Mouse (Mus musculus) heart, embryonic 14.5 days (tissue): Measurements from ENCODE around the gene Ltbp3. TPM values are rescaled to one million over a fixed set of nuclear protein-coding genes. Genes with fewer than 3 reads are reported as not detected.
"Not testable (repeated sequence)": the region's sequence is repeated elsewhere in the genome, so short reads cannot be mapped to it uniquely, and the experiment has no call there.

Experiments used
- ATAC-seq: fragments of 200-750 bp; cut with Nextera tagmentation; 2 replicates; pipeline ENCODE4 v1.8.0; 2017; ENCODE audit warnings: low read depth, moderate TSS enrichment; ENCODE audit not compliant: insufficient number of reproducible peaks, insufficient read depth, low FRiP score
- H3K27ac ChIP-seq, 2 experiments: fragments of 200-500 bp in 1 of 2; fragments of 300-500 bp in 1 of 2; sonication (generic) in 1 of 2; replicated peaks in 1 of 2; 2 replicates each; pipeline ENCODE4 v1.5.1; 2012 to 2014; ENCODE audit warnings: low read depth in 2 of 2, low read length in 2 of 2, control low read depth in 1 of 2, mild to moderate bottlenecking in 1 of 2, mixed read lengths in 1 of 2; ENCODE audit not compliant: control insufficient read depth in 1 of 2, insufficient read depth in 1 of 2
- H3K27me3 ChIP-seq: fragments of 300-500 bp; sonication (generic); 2 replicates; pipeline ENCODE4 v1.6.1; 2014; ENCODE audit warnings: mild to moderate bottlenecking, low read length, control low read depth; ENCODE audit not compliant: control insufficient read depth, insufficient read depth
- H3K36me3 ChIP-seq: fragments of 300-500 bp; sonication (generic); 2 replicates; pipeline ENCODE4 v1.6.1; 2014; ENCODE audit warnings: mild to moderate bottlenecking, control low read depth, low read length, mixed read lengths; ENCODE audit not compliant: control insufficient read depth, insufficient read depth
- H3K4me1 ChIP-seq, 2 experiments: fragments of 200-500 bp in 1 of 2; fragments of 300-500 bp in 1 of 2; sonication (generic) in 1 of 2; 2 replicates each; pipeline ENCODE4 v1.6.1; 2012 to 2014; ENCODE audit warnings: low read length in 2 of 2, control low read depth in 1 of 2, mixed read lengths in 1 of 2; ENCODE audit not compliant: control insufficient read depth in 2 of 2, insufficient read depth in 2 of 2
- H3K4me2 ChIP-seq: fragments of 300-500 bp; sonication (generic); 2 replicates; pipeline ENCODE4 v1.6.1; 2014; ENCODE audit warnings: mild to moderate bottlenecking, low read length
- H3K4me3 ChIP-seq, 2 experiments: fragments of 200-500 bp in 1 of 2; fragments of 300-500 bp in 1 of 2; sonication (generic) in 1 of 2; 2 replicates each; pipeline ENCODE4 v1.5.1; 2012 to 2014; ENCODE audit warnings: low read length in 2 of 2, mild to moderate bottlenecking in 2 of 2, control low read depth in 1 of 2, low read depth in 1 of 2, moderate library complexity in 1 of 2; ENCODE audit not compliant: control insufficient read depth in 1 of 2, insufficient read depth in 1 of 2
- H3K9ac ChIP-seq: fragments of 300-500 bp; sonication (generic); 2 replicates; pipeline ENCODE4 v1.6.1; 2014; ENCODE audit warnings: mild to moderate bottlenecking, low read length
- H3K9me3 ChIP-seq: fragments of 300-500 bp; sonication (generic); 2 replicates; pipeline ENCODE4 v1.6.1; 2016; ENCODE audit warnings: low read length, control low read depth; ENCODE audit not compliant: control insufficient read depth
- WGBS: fragments of 180-500 bp; shearing (Covaris S2); extraction: QIAGEN DNeasy Blood & Tissue Kit; methylation state at CpG from one replicate; pipeline ENCODE4 v1.1.7; 2014; 5-methylcytosine and 5-hydroxymethylcytosine counted together
- polyA plus RNA-seq: library from polyadenylated mRNA; unstranded; fragments of >200 nt; fragmentation: Nextera tagmentation; extraction: Ambion mirVana; gene quantifications from 2 replicates; pipeline ENCODE4 v1.2.1, GENCODE M21; 2014

Gene Ltbp3
- polyA plus RNA-seq, 1 experiment from 2014 or later = 35.7 TPM

DNA sequence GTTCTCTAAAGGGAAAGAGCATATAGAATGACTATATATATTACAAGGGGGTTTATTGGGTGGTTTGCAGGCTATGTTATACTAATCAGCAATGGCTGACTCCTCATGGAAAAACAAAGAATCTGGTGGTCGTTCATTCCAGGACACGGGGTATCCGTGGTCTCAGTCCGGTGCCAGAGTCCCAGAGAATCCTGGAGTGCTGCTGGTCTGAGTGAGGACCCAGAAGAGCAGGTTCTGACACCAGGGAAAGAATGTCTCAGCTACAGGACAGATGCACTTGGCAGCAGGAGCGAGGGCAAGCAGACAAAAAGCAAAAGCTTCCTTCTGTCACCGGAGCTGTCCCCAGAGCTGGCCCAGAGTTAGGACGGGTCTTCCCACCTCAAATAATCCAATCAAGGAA lies 47.9 kb downstream of the Ltbp3 start:
- no peaks in the 10 kb centered on the region for H3K9me3 ChIP-seq
- H3K27me3 ChIP-seq = no peaks in the 10 kb centered on the region
- ATAC-seq = no peak
- no peak overlapping the region for H3K4me3 ChIP-seq
- H3K9ac ChIP-seq = no peak overlapping the region
- peak overlapping the region in 1 of 2 experiments; percentile 87; a peak in 1 of 4 replicates for H3K27ac ChIP-seq
- peaks cover 7 to 17% of the 10 kb centered on the region in 2 experiments for H3K4me1 ChIP-seq
- H3K36me3 ChIP-seq = no peaks in the 10 kb centered on the region
- 74% methylated on average over 7 of the region's 7 CpGs for WGBS
- no peak overlapping the region for H3K4me2 ChIP-seq

DNA sequence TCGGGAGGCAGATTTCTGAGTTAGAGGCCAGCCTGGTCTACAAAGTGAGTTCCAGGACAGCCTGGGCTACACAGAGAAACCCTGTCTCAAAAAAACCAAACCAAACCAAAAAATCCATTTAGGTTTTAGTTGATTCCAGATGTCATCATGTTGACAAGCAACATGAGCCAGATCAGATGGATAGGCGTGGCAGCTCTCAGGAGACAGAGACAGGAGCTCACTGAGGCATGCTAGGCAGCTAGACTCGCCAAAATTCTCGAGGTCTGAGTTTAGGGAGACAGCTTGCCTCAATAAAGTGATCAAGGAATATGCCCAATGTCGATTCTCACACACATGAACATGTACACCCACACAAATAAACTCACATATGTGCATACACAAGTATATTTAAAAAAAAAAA lies 48.4 kb downstream of the Ltbp3 start:
- H3K9me3 ChIP-seq = no peaks in the 10 kb centered on the region
- H3K27ac ChIP-seq = no peak overlapping the region
- H3K4me2 ChIP-seq = no peak overlapping the region
- peaks cover 7 to 17% of the 10 kb centered on the region in 2 experiments for H3K4me1 ChIP-seq
- no peaks in the 10 kb centered on the region for H3K27me3 ChIP-seq
- H3K4me3 ChIP-seq = no peak overlapping the region
- H3K36me3 ChIP-seq = no peaks in the 10 kb centered on the region
- 67% methylated on average over 5 of the region's 5 CpGs for WGBS
- no peak overlapping the region for H3K9ac ChIP-seq
- no peak for ATAC-seq

DNA sequence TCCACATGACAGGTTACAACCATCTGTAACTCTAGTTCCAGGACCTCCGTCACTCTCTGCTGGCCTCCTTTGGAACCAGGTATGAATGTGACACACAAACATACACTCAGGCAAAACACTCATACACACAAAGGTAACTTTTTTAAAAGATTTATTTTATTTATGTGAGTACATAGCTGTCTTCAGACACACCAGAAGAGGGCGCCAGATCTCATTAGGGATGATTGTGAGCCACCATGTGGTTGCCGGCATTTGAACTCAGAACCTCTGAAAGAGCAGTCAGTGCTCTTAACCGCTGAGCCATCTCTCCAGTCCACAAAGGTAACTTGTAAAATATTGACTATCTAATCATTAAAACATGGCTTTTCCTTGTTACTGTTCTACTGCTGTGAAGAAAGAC lies 50.6 kb downstream of the Ltbp3 start:
- Histone ChIP-seq H3K27me3 (no peaks in the 10 kb centered on the region), H3K9me3 (no peaks in the 10 kb centered on the region), H3K4me1 (peaks cover 9 to 31% of the 10 kb centered on the region in 2 experiments), H3K9ac (no peak overlapping the region), H3K36me3 (peaks cover 18% of the 10 kb centered on the region), H3K4me3 (no peak overlapping the region), H3K4me2 (no peak overlapping the region), H3K27ac (no peak overlapping the region)
- ATAC-seq = no peak
- 76% methylated on average over 4 of the region's 4 CpGs for WGBS

DNA sequence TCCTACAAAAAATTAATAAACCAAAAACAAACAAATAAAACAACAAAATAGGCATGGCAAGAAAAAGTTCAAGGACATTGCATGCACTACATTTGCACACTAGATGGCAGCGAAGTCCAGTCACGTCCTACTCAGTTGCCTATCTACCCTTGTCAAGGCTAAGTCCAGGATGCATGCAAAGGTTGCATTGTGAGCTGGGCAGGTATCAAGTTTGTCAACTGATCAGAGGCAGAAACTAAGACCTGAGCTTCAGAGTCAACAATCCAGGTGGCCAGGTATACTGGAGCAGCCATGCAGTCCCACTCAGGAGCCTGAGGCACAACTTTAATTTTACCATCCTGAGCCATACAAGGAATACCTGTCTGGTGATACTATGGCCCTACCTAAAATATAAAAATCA lies 52.4 kb downstream of the Ltbp3 start:
- H3K36me3 ChIP-seq = peaks cover 36% of the 10 kb centered on the region
- 0% methylated on average over 2 of the region's 2 CpGs for WGBS
- peaks cover 3 to 23% of the 10 kb centered on the region in 2 experiments for H3K4me1 ChIP-seq
- no peak overlapping the region; a peak in 1 of 4 replicates for H3K27ac ChIP-seq
- no peaks in the 10 kb centered on the region for H3K9me3 ChIP-seq
- peak; percentile 47 for ATAC-seq
- H3K4me2 ChIP-seq = no peak overlapping the region
- H3K9ac ChIP-seq = no peak overlapping the region
- no peak overlapping the region for H3K4me3 ChIP-seq
- no peaks in the 10 kb centered on the region for H3K27me3 ChIP-seq

DNA sequence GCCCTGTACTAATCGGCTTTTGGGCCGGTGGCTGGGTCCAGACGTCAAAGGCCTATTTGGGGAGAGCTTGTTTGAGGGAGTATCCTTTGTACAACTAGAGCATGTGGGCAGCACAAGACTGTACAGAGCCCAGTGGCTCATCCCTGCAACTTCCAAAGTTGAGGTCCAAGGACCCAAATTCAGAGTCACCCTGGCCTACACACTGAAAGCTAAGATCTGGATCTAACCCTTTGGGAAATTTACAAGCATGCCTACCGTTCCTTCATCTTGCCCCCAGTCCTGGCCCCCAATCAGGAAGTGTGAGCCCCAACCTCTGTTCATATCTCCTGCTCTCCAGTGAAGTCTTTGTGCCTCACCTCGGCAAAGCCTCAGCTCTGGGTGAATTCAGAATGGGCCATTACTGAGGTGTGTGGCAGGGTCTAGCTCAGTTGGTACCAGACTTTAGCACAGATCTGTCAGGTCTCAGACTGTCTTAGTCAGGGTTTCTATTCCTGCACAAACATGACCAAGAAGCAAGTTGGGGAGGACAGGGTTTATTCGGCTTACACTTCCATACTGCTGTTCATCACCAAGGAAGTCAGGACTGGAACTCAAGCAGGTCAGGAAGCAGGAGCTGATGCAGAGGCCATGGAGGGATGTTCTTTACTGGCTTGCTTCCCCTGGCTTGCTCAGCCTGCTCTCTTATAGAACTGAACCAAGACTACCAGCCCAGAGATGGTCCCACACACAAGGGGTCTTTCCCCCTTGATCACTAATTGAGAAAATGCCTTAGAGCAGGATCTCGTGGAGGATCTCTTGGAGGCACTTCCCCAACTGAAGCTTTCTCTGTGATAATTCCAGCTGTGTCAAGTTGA lies 53.4 kb downstream of the Ltbp3 start:
- H3K9me3 ChIP-seq, H3K4me3 ChIP-seq, H3K27me3 ChIP-seq: not testable (repeated sequence)
- peaks cover 47% of the 10 kb centered on the region for H3K36me3 ChIP-seq
- peaks cover 3 to 21% of the 10 kb centered on the region in 2 experiments for H3K4me1 ChIP-seq
- peak overlapping the region; percentile 97; the same call in 1 of the 2 replicates for H3K9ac ChIP-seq
- H3K27ac ChIP-seq = peak overlapping the region; percentile 12 to 66
- ATAC-seq = peak; percentile 46
- 17% methylated on average over 7 of the region's 7 CpGs for WGBS
- 0 out of 2 replicates have a peak overlapping the region, but pooled peaks have one; percentile 4 for H3K4me2 ChIP-seq

DNA sequence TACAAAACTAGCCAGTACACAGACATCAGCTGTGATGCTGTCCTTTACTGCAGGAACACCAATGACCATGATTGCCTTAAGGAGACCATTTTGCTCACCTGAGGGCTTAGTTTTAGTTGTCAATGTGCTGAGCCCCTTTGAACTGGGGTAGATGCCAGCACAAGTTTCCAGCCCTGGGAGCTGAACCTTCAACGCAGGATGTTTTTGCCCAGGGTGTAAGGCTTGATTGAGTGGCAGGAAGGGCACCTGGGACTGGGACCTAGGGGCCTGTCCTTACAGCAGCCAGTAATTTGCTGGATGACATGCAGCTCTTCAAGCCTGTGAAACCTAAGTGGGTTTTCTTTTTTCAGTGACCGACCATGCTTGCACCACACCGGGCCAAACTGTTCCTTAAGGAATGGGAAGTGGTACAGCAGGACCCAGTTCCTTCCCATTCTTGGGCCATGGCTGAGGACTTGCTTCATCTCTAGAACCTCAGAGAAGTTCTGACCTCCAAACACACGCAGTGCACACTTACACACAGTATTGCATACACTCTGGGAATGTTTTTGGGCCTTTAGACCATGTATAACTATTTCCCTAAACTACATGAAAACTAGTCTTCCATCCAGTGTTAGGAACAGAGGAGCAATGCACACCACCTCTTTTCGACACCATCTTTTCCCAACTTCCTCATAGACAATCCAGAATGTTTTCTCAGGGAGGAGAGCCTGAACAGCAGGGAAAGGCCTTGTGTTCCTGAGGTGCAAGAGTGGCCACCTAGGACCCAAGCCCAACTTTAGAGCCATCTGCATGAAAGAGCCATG lies 54.3 kb downstream of the Ltbp3 start:
- Histone ChIP-seq H3K27me3 (no peaks in the 10 kb centered on the region), H3K4me1 (peaks cover 3 to 21% of the 10 kb centered on the region in 2 experiments), H3K36me3 (peaks cover 54% of the 10 kb centered on the region), H3K4me3 (no peak overlapping the region; a peak in 1 of 4 replicates), H3K27ac (peak overlapping the region; percentile 12 to 66), H3K4me2 (peak overlapping the region; percentile 95), H3K9me3 (no peaks in the 10 kb centered on the region), H3K9ac (peak overlapping the region; percentile 97)
- ATAC-seq = peak; percentile 10; the same call in 1 of the 2 replicates
- WGBS = 23% methylated on average over 5 of the region's 5 CpGs

DNA sequence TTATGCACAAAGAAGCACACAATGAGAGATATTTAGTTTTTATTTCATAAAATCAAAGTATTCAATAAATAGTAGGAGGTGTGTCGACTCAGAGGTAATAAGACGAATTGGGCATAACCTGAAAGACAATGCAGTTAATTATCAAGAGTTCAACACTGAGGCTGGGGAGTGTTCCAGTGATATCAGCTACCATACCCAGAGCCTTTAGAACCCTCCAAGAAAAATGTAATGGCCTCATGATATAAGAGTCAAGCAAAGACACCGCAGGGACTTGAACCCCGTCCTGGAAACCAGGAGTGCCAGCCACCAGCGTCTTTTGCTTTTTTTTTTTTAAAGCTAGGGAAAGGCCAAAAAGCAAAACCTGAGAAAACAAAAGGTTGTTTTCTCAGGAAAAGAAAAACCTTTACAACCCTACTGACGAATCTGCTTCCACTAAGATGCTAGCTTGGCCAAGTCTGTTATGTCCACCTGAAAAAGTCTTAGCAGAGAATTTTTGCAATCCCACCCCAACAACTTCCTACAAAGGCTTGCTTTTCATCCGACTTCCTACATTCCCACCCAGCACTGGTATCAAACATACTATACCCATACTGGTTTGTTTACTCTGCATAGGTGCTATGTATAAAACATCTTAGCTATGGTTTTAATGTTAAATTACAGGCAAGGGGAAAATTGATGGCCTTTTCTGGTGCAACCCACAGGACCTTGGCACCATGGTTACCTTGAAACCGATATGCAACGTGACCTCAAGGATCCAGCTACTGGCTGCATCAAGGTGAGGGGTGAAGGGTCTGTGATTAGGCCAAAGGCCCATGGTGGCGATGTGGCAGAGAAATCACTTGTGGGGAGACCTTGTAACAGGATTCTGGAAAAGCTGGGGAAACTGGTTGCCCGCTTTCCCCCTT lies 55.2 kb downstream of the Ltbp3 start:
- peaks cover 63% of the 10 kb centered on the region for H3K36me3 ChIP-seq
- ATAC-seq = no peak
- 58% methylated on average over 11 of the region's 11 CpGs for WGBS

More for the DNA sequence above, 55.2 kb downstream of the Ltbp3 start:
- Histone ChIP-seq H3K27me3 (no peaks in the 10 kb centered on the region), H3K4me1 (peaks cover 3 to 21% of the 10 kb centered on the region in 2 experiments), H3K9me3 (no peaks in the 10 kb centered on the region), H3K4me3 (peak overlapping the region; percentile 63 to 76), H3K4me2 (peak overlapping the region; percentile 95), H3K27ac (peak overlapping the region; percentile 66 to 68), H3K9ac (peak overlapping the region; percentile 97)
